Mouse (Mus musculus) heart, adult 9 months (tissue): ENCODE data around the gene Flot1.

Source experiments
- DNase-seq, 2 experiments: peaks; one replicate each; pipeline ENCODE4 v3.0.0; 2022; ENCODE audit warnings: low spot score in 2 of 2

Flot1 gene

DNA sequence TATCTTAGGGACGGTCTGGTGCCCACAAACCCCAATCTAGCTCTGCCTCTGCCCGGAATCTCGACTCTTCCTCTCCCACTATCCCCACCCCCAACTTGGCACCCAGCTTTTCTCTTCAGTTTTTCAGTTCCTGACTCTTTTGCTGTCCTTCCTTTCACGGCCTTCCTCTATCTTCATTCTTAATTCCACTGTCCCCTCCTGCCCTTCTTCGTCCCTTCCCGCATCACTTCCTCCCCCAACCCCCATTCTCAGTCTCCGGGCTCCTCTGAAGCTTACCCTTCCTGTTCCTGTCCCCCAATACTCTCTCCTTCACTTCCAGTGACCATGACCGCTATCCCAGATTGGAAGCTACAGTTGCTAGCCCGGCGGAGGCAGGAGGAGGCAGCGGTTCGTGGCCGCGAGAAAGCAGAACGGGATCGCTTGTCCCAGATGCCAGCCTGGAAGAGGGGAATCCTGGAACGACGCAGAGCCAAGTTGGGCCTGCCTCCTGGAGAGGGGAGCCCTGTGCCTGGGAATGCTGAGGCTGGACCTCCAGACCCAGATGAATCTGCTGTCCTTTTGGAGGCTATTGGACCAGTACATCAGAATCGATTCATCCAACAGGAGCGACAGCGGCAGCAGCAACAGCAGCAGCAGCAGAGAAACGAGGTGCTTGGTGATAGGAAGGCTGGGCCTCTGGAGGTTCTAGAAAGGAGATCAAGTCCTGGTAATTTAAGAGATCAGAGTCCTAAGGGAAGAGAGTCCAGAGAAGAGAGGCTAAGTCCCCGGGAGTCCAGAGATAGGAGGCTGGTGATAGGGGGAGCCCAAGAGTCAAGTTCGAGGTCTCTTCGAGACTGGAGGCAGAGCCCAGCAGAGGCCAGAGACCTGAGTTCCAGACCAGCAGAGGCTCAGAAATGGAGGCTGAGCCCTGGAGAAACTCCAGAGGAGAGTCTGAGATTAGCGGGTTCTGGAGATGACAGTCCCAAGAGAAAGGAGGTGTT, 44.2 kb downstream of the Flot1 start:
- peak; percentile 55 to 57 for DNase-seq

DNA sequence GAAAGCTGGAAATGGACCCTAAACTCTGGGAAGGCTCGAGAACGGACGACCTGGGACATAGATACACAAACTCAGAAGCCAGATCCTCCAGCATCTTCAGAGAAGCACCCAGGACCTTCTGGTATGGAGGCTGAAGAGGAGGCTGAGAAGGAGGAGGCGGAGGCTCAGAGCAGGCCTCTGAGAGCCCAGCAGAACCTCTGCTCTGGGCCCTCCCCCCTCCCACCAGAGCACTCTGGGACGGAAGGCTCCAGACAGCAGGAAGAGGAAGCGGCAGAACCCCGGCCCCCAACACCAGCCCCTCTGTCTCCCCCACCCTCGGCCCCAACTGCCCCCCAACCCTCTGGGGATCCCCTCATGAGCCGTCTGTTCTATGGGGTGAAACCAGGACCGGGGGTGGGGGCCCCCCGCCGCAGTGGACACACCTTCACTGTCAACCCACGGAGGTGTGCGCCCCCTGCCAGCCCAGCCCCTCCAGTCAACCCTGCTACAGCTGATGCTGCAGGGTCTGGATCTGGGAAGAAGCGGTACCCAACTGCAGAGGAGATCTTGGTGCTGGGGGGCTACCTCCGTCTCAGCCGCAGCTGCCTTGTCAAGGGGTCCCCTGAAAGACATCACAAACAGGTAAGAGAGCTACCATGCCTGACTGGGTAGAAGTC, 45.3 kb downstream of the Flot1 start:
- peak; percentile 35 to 62 for DNase-seq

GRCm38 (mm10) chr17:35868961-35869345, 45.9 kb downstream of the Flot1 start:
- DNase-seq: no peak

DNA sequence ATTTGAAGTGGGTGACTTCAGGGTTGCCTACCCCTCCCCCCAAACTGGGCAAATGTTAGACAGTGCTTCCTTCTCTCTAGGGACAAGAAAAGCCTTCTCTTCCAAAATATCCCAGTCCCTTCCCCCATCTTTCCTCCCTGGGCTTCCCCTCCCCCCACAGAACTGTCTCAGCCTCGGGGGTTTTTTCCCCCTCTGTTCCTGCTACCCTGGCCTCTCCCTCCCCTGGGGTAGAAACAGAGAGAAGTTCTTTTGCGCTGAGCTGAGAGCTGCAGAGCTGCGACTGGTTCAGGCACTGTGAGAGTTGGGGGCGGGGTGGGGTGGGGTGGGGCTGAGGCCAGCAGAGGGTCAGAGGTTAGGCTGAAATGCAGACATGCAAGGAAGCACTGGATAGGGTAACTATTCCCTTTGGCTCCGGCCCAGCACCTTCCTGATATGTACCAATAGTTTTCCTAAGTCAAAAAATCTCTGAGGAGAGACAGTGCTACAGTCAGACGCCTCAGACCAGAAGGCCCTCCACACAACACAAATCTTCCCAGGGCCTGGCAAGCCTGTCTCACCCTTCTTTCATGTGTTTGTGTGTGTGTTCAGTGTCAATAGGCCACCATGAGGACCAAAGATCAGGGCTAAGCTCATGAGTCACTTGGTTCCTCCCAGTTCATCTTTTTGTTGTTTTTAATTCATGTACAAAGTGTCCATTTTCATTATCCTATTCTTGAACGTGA, 46.5 kb downstream of the Flot1 start:
- DNase-seq: peak; percentile 57 to 67

- peak; percentile 82 to 91 for DNase-seq
These were observed 47.3 kb downstream of the Flot1 start for GRCm38 (mm10) chr17:35870151-35870883.

GRCm38 (mm10) chr17:35870884-35871696, 48.1 kb downstream of the Flot1 start:
- DNase-seq: no peak

DNA sequence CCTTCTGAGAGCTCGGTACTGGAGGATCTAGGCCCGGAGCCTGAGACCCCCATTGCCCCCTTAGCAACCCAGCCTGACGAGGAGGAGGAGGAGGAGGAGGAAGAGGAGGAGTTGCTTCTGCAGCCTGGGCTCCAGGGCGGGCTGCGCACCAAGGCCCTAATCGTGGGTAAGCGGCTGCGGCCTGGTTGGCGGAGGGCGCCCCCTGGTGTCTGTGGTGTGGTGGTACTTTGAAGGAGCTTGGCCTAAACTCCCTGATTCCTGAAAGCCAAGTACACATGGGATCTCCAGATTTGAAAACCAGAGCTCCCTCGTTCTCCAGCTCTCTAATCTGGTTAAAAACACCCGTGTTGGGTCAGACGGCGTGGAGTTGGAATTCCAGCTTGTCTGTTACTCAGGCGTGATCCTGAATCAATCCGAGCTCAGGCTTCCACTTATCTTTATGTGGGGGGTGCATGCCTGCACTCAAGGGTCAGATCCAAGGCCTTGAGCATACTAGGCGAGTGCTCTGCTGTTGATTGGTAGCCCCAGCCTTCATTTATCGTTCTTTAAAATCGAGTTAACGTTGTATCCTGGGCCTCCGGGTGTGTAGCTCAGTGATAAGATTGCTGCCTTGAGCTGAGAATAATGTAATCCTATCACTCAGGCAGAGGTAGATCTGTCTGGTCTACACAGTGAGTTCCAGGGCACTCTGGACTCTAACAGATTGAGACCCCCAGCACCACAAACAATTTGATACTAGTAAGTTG, 50.9 kb downstream of the Flot1 start:
- peak; percentile 76 to 86 for DNase-seq

DNA sequence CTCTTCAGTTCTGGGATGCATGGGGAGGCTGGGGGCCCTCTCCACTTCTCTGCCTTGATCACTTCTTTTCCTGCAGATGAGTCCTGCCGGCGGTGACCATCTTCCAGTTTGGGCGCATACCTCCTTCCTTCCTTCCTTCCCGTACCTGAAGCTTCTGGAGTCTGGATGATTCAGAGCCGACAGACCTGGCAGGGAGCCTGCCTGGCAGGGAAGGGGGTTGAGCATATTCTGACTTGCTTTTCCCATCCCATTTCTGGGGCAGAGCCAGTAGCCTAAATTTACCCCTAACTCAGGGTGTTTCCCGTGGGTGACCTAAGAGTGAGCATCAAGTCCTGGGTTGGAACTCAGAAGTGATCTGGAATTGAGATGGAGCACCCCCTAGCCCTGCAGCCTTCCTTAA, 51.7 kb downstream of the Flot1 start:
- no peak for DNase-seq

- peak; percentile 86 to 94 for DNase-seq
These were observed 56.4 kb downstream of the Flot1 start, which contains the start of gene Dhx16 for GRCm38 (mm10) chr17:35879245-35880057. Gene Dhx16 (plus strand): TSS chr17:35879819.
